Mouse (Mus musculus): Measurements from ENCODE around the gene Ryr2.

- TF ChIP-seq CTCF (IDR thresholded peaks at IDR 0.05; ENCODE audit: low read depth) (no peak), EP300 (IDR thresholded peaks at IDR 0.05; ENCODE audit: low read depth) (no peak)
Measured at GRCm38 (mm10) chr13:11585283-11585682, 521.5 kb downstream of the Ryr2 start.
